Mouse (Mus musculus) heart, adult 2 months (tissue): ENCODE data around the gene Slc38a7. TPM values are rescaled to one million over a fixed set of nuclear protein-coding genes. Genes with fewer than 3 reads are reported as not detected.
A peak's percentile ranks its signal among the peaks of the same experiment; 100 is the strongest.

Source experiments
- DNase-seq, 2 experiments: peaks; one replicate each; pipeline ENCODE4 v3.0.0; 2021
- H3K27ac ChIP-seq: fragments of 200-600 bp; 2 replicates; pipeline ENCODE4 v1.8.1; 2022
- H3K27me3 ChIP-seq: fragments of 200-500 bp; 2 replicates; pipeline ENCODE4 v1.6.1; 2012; ENCODE audit warnings: mild to moderate bottlenecking, low read length, inconsistent platforms, mixed read lengths; ENCODE audit not compliant: control insufficient read depth, insufficient read depth
- H3K36me3 ChIP-seq: fragments of 200-500 bp; 2 replicates; pipeline ENCODE4 v1.6.1; 2012; ENCODE audit warnings: low read length, inconsistent platforms; ENCODE audit not compliant: control insufficient read depth, insufficient read depth
- H3K4me1 ChIP-seq: fragments of 200-500 bp; 2 replicates; pipeline ENCODE4 v1.6.1; 2011; ENCODE audit warnings: low read length; ENCODE audit not compliant: control insufficient read depth, insufficient read depth
- H3K4me3 ChIP-seq: fragments of 200-600 bp; 2 replicates; pipeline ENCODE4 v1.8.1; 2022
- H3K79me2 ChIP-seq: fragments of 200-500 bp; replicated peaks from 2 replicates; pipeline ENCODE4 v1.6.1; 2012; ENCODE audit warnings: mild to moderate bottlenecking, inconsistent platforms, low read length, moderate library complexity, mixed read lengths; ENCODE audit not compliant: control insufficient read depth, insufficient read depth
- H3K9ac ChIP-seq: fragments of 200-500 bp; 2 replicates; pipeline ENCODE4 v1.6.1; 2012; ENCODE audit warnings: low read depth, mild to moderate bottlenecking, control low read depth, inconsistent platforms, low read length, mixed read lengths
- CTCF ChIP-seq: fragments of 200-600 bp; IDR thresholded peaks from 2 replicates; pipeline ENCODE4 v1.8.1; 2022; ENCODE audit warnings: antibody characterized with exemption, mild to moderate bottlenecking, moderate library complexity
- EP300 ChIP-seq: fragments of 200-500 bp; IDR thresholded peaks from 2 replicates; pipeline ENCODE4 v1.6.1; 2011; ENCODE audit warnings: low read depth, low read length, control low read depth; ENCODE audit not compliant: insufficient read depth
- POLR2A ChIP-seq: fragments of 200-500 bp; IDR thresholded peaks from 2 replicates; pipeline ENCODE4 v1.6.1; 2011; ENCODE audit warnings: mild to moderate bottlenecking, low read depth, low read length, control low read depth; ENCODE audit not compliant: insufficient read depth
- whole genome bisulfite sequencing: fragments of 180-500 bp; shearing (Covaris S2); methylation state at CpG from one replicate; pipeline ENCODE4 v1.1.7; 2018; 5-methylcytosine and 5-hydroxymethylcytosine counted together
- intact Hi-C: fragments of 180-260 bp; cut with DNase I; formaldehyde crosslinking; loops from one replicate; pipeline ENCODE4 v1.15.1; 2025
- polyA plus RNA-seq: library from polyadenylated mRNA; depleted of rRNA; stranded (reverse); fragments of >200 nt; gene quantifications from 2 replicates; pipeline ENCODE4 v1.2.3, GENCODE M21; 2012
- total RNA-seq, 2 experiments: library from RNA; stranded (reverse); gene quantifications; 2 replicates each; pipeline ENCODE4 v1.2.3; 2021

Gene Slc38a7
- total and polyA plus RNA-seq, 3 experiments, result 10.6 to 17.0 (median 10.8) TPM

DNA sequence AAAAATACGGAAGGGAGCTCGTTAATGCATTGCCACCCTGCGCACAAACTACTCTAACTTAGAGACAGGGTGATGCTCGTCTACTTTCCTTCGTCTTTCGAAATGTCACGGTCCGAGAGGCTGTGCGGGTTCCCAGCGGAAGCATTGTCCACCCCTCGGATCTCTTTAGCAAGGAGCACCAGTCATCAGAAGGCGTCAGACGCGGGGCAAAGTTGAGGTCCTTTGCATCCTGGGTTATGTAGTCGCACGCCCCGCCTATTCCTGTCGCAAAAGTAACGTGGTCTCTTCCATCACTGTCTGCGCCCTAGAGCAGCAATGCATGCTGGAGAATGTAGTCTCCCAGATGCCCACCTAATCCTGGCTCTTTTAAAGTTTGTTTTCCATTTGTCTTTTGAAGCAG is 45.5 kb downstream of the Slc38a7 start:
- Histone ChIP-seq H3K36me3 (peaks cover 9% of the 10 kb centered on the region), H3K4me3 (peak overlapping the region; percentile 71), H3K27ac (peak overlapping the region; percentile 89), H3K9ac (peak overlapping the region; percentile 62), H3K27me3 (no peaks in the 10 kb centered on the region), H3K4me1 (peaks cover 5% of the 10 kb centered on the region), H3K79me2 (peaks cover 9% of the 10 kb centered on the region; the same call in 1 of the 2 replicates)
- TF ChIP-seq CTCF, result no peak
- TF ChIP-seq POLR2A, result peak; percentile 91
- TF ChIP-seq EP300, result peak; percentile 67; the same call in 1 of the 2 replicates
- DNase-seq, result peak; percentile 89 to 94
- WGBS, result under 1% methylated on average over 20 of the region's 20 CpGs
- intact Hi-C loops, result loop anchor here (2.0 to 10.0 kb wide), 2 partner anchors 45 to 173 kb away; partner anchors contain the start of genes Gins3 and Slc38a7

DNA sequence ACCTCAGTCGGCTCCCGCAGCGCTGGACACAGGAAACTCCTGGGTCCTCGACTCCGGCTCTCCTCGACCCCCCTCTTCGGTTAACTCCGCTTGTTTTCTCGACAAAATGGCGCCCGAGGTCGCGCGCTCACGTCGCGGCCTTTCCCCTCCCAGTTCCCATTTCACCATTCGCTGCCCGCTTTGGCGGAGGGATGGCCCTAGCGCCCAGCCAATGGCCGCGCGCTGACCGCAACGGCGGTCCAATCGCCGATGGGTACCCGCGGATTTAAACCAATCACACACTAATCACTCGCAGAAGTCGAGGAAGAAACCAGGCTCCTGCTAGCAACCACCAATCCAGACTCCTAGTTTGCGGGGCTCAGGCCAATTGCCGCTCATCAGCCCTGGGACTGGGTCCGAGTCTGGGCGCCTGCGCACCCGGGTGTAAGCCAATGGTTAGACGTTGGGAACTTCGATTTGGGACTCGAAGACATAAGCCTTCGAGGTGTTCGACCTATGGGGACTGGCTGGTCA is 46.0 kb downstream of the Slc38a7 start, which contains the start of gene Cnot1:
Cnot1 (minus strand) TSS at position 134 of the 513 bp plus-strand sequence.
- WGBS, result under 1% methylated on average over 44 of the region's 44 CpGs
- H3K4me1 ChIP-seq, result peaks cover 5% of the 10 kb centered on the region
- H3K9ac ChIP-seq, result peak within 1 kb of the TSS; percentile 93
- DNase-seq, result peak; percentile 94 to 98
- peaks cover 9% of the 10 kb centered on the region for H3K36me3 ChIP-seq
- peak; percentile 70 for TF ChIP-seq POLR2A
- TF ChIP-seq CTCF, result no peak
- peak within 1 kb of the TSS; percentile 89 for H3K27ac ChIP-seq
- peak within 1 kb of the TSS; percentile 71 for H3K4me3 ChIP-seq
- intact Hi-C loops, result loop anchor here (10.0 kb wide), 1 partner anchor 173 kb away; the partner anchor contains the start of gene Gins3
- peaks cover 9% of the 10 kb centered on the region; the same call in 1 of the 2 replicates for H3K79me2 ChIP-seq
- H3K27me3 ChIP-seq, result no peaks in the 10 kb centered on the region

DNA sequence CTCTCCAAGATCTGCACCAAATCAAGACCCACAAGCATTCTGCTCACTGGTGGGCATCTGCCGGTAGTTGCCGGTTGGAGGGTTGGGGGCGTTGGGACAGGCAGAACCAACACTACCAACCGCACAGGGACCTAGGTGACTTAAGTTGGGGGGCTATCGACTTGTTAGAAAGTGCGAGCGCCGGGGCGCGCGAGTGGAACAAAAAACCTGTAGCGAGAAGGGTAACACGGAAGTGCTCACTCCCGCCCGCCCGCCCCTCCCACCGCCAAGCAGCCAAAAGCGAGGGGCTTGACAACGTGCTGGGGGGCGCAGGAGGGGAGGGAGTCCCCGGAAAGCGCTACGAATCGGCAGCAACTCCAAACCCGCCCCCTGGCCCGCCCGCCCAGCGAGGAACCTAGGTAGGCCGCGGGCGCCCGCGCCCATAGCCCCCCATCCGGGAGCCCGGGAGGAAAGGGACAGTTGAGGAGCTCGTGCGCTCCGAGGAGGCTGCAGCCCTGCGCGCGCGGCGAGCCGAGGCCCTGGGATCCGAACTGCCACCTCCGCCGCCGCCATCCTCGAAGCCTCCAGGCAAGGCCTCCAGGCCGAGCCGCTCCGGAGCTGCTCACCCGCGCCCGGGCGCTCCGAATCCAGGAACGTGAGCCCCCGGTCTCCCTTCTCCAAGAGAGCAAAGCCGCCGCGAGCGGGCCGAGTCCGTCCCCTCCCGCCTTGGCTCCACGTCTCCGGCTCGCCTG is 46.7 kb downstream of the Slc38a7 start:
- DNase-seq, result peak in 1 of 2 experiments; percentile 34
- TF ChIP-seq CTCF (no peak), EP300 (no peak), POLR2A (no peak)
- Histone ChIP-seq H3K27ac (peak overlapping the region; percentile 89), H3K4me3 (peak overlapping the region; percentile 71), H3K27me3 (no peaks in the 10 kb centered on the region), H3K9ac (peak overlapping the region; percentile 93), H3K36me3 (peaks cover 12% of the 10 kb centered on the region), H3K4me1 (peaks cover 10% of the 10 kb centered on the region), H3K79me2 (peaks cover 13% of the 10 kb centered on the region)
- WGBS, result under 1% methylated on average over 66 of the region's 69 CpGs
- intact Hi-C loops, result loop anchor here (10.0 kb wide), 1 partner anchor 172 kb away; the partner anchor contains the start of gene Gins3

DNA sequence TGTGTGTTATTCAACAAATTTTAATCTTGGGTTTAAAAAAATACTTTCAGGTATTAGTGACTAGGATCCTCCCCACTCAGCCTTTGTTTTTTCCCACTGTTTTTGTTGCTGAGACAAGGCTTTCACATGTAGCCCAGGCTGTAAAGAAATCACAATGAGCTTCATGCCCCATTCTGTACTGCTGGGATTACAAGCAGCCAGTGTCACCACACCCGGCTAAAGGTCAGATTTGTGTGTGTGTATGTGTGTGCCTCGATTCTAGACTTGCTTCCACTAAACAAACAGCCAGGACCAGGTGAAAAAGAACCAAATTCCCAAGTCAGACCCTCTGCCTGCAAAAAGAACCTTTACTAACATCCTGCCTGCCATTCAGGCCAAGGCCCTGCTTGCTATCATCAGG is 47.9 kb downstream of the Slc38a7 start:
- no peak overlapping the region; the same call in 1 of the 2 replicates for H3K27ac ChIP-seq
- H3K4me3 ChIP-seq, result no peak overlapping the region
- H3K79me2 ChIP-seq, result peaks cover 14% of the 10 kb centered on the region
- WGBS, result 30% methylated on average over 2 of the region's 2 CpGs
- no peak overlapping the region for H3K9ac ChIP-seq
- H3K4me1 ChIP-seq, result peaks cover 12% of the 10 kb centered on the region
- intact Hi-C loops, result loop anchor here (10.0 kb wide), 1 partner anchor 171 kb away; the partner anchor contains the start of gene Gins3
- peaks cover 17% of the 10 kb centered on the region for H3K36me3 ChIP-seq
- no peak for TF ChIP-seq CTCF
- TF ChIP-seq POLR2A, result no peak
- no peak for TF ChIP-seq EP300
- no peak for DNase-seq
- H3K27me3 ChIP-seq, result no peaks in the 10 kb centered on the region

DNA sequence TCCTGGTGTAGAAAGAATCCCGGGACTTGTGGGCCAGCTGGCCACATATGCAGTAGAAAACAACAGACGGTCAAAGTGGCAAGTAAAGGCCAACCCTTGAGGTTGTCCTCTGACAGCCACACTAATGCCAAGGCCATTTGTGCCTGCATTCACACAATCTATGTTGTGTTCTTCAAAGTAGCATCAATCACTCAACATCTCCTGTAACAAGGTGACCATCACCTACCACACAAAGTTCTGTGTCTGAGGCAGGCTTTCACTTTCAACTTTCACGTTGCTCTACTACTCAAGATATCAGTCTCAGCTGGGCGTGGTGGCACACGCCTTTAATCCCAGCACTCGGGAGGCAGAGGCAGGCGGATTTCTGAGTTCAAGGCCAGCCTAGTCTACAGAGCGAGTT is 51.1 kb downstream of the Slc38a7 start:
- Histone ChIP-seq H3K4me1 (peaks cover 20% of the 10 kb centered on the region), H3K79me2 (peaks cover 23% of the 10 kb centered on the region)

More for the DNA sequence above, 51.1 kb downstream of the Slc38a7 start:
- DNase-seq, result no peak
- Histone ChIP-seq H3K9ac (no peak overlapping the region), H3K36me3 (peaks cover 27% of the 10 kb centered on the region), H3K4me3 (no peak overlapping the region), H3K27me3 (no peaks in the 10 kb centered on the region), H3K27ac (no peak overlapping the region)
- intact Hi-C loops, result loop anchor here (10.0 kb wide), 1 partner anchor 167 kb away; the partner anchor contains the start of gene Gins3
- TF ChIP-seq CTCF, result no peak
- WGBS, result 69% methylated on average over 8 of the region's 8 CpGs
